Mouse (Mus musculus) left cerebral cortex, adult 11 months (tissue): Measurements from ENCODE around the gene Vdac2.
A peak's percentile ranks its signal among the peaks of the same experiment; 100 is the strongest.

Source experiments
- DNase-seq: peaks from one replicate; pipeline ENCODE4 v3.0.0; 2022; ENCODE audit warnings: low spot score

Vdac2 gene

GRCm38 (mm10) chr14:21817453-21817852 lies 7.6 kb upstream of the Vdac2 start:
- no peak for DNase-seq

- no peak for DNase-seq
These were observed 4.0 kb upstream of the Vdac2 start for GRCm38 (mm10) chr14:21820880-21821505.

DNA sequence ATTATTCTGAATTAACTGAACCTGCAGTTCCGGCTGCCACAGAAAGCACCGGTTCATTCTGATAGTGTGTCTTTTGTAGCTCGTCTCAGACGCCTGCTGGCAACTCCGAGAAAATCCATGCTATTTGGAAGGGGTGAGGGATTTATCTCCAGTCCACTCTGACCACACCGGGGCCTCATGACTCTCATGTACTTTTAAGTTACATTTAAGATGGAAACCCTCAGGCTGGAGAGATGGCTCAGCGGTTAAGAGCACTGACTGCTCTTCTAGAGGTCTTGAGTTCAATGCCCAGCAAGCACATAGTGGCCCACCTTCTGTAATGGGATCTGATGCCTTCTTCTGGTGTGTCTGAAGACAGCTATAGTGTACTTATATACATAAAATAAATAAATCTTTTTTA lies 2.7 kb upstream of the Vdac2 start:
- no peak for DNase-seq

DNA sequence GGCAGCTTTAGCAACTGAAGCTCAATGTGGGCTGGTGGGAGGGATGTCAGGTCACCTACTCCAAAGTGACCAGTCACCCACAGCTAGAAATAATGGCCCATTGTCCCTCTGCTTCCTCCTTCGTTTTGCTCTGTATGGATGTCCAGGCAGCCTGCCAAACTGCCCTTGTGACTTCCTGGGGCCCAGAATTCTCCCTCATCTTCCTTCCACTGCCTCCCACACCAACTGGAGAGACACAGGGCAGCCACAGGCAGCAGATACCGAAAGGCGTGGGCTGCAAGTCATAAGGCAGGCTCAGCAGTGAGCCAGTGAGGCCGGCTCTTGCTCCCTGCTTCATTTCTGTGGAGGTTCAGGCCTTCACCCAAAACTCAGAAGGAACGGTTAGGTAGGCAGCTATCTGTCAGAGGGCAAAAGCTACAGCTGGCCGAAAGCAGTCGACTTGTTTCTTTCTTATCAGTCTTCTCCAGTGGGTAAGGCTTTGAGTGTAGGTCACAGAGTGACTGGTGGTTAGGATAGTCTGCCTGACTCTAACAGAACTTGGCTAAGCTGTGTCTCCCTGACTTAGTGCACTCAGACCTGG lies 2.2 kb upstream of the Vdac2 start:
- DNase-seq = peak; percentile 82

DNA sequence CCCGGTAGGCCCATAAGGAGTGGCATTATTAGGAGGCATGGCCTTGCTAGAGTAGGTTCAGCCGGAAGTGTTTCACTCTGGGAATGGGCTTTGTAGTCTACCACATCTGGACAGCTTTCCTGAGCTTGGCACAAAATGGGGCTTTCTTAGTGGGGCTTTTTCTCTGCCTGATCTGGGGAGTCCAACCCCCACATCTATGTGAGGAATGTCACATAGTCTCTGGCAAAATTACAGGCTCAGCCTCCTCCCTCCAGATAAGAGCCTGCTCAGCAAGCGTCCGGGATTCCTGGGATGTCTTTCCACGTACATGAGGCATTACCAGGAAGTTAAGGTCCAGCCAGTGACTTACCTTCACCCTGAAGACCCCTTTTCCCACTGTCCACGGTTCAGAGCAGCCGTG lies 1.1 kb upstream of the Vdac2 start:
- no peak for DNase-seq

GRCm38 (mm10) chr14:21825786-21826491 lies 901 bp downstream of the Vdac2 start:
- DNase-seq = no peak

DNA sequence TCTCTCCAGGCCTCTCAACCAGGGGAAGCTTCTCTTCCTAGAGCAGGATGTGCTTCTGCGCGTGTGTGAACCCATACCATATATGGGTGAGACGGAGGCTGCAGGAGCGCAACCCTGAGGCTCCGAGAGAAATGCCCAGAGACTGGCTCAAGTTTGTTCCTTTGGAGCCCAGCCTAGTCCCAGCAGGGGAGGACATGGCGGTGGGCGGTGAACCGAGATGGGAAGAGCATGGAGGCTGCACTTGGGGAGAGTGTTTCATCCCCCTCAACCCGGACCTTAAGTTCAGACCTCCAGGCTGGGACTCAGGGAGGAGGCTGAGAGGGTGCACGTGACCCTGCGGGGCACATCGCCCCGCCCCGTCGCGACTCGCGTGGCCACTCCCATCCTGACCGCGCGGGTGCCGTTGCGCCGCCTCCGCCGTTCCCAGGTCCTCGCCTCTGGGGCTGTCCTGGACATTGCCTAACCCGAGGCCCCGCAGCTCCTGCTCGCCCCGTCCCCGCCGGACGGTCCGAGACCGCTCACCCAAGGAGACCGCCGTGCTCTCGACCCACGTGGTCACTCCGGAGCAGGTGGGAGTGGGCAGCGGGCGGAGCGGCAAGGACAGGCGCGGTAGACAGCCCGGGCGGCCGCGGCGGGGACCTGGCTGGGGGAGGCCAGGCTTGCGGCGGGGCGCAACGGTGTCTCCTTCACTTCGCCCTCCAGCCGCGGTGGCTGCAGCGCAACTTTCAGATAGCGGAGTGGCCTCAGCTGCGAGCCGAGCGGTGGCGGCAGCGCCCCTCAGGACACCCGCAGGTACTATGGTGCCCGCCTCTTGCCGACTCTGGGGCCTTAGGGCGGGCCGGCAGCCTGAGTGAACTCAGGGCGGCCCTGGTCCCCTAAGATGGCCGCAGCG lies 6.1 kb downstream of the Vdac2 start:
- peak; percentile 95 for DNase-seq

GRCm38 (mm10) chr14:21831830-21832403 lies 6.9 kb downstream of the Vdac2 start:
- DNase-seq = no peak

DNA sequence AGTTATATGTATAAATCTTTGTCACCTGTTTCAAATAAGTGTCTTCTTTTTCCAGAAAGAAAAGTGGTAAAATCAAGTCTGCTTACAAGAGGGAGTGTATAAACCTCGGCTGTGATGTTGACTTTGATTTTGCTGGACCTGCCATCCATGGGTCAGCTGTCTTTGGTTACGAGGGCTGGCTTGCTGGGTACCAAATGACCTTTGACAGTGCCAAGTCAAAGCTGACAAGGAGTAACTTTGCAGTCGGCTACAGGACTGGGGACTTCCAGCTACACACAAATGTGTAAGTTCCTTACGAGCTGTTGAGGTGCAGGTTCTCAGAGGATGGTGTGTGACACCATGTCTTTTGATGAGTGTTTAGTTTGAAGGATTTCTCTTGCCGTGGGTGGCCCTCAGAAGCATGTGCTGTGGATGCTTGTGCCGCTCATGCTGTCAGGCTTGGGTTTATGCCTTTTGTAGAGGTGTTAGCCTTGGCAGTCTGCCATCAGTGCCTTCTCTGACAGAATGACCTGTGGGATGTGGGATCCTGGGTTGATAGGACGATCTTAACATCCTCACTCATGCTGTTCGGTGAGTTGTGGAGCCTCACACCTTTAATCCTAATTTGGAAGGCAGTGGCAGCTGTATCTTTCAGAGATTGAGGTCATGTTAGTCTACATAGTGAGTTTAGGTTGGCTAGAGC lies 13.4 kb downstream of the Vdac2 start:
- DNase-seq = no peak

GRCm38 (mm10) chr14:21841819-21842592 lies 17.0 kb downstream of the Vdac2 start:
- no peak for DNase-seq

GRCm38 (mm10) chr14:21843263-21843662 lies 18.2 kb downstream of the Vdac2 start:
- DNase-seq = no peak

GRCm38 (mm10) chr14:21846827-21847380 lies 21.9 kb downstream of the Vdac2 start:
- DNase-seq = no peak

DNA sequence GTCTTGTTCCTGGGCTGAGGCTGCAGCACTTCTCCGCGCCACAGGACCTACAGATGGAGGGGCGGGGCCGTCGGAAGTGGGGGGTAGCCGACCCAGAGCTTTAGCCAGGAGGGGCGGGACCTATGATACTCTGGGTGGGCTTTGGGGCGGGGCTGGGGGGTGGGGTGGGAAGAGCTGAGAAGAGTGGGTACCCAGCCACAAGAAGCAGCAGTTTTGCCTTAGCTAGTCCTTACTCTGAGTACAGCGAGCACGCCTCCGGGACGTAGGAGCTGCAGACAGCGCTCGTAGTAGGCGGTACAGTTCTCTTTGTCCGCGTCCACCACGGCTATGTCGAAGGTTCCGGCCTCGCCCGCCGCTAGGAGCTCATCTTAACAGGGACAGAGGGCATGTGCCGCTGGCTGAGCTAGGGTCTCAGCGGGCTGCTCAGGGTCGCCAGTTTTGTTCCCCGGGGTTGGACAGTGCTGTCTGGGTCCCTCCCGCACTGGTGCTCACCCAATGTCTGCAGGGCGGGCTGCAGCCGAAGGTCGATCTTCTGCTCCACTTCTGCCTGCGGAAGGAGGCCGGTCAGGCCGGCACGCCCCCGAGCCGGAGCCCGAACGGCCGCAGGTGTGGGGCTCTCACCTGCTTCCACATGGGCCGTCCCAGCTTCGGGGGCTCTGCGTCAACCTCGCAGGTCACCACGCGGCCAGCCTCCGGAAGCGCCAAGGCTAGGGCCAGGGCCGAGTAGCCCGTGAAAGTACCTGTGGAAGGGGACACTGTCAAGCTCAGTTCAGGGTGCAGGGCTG lies 22.5 kb downstream of the Vdac2 start:
- no peak for DNase-seq

DNA sequence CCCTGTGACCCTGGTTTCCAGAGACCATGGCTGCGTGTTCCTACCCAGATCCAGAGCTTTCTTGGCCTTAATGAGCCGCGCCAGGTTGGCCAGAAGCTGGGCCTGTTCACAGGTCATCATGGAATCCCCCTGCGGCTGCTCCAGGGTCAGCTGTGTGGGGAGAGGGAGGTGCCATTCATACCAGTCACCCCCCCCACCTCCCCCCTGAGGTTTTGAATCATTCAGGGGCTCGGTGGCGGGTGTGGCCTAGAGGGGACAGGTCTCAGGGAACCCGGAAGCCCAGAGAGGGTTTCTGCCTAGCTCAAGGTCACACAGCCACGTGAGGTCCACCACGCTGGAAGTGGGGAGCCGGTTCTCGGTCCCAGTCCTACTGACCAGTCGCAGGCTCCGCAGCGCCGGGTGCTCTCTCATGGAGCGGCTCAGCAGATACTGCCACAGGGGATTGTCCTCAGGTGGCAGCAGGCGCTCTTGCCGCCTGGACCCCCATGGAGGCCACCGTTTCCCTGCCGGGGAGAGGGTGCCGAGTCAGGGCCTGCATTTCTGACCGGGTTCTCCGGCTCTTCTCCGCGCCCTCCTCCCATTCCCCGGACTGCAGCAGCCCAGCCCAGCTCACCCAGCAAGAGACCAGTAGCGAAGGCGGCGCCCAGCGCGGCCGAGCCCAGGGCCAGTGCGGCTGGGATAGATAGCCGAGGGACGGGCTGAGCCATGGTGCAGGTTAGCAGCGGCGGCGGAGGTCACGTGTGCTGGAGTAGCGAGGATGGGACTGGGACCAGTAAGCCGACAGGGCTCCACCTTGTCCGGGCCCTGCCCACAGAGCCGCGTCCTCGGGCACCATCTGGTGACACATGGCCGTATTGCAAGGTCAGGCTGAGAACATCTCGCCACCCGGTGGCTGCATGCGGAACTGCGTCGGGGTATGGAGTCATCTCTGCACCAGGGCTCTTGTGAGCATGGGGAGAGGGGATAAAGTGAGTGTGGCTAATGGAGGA lies 23.4 kb downstream of the Vdac2 start, which contains the start of gene Comtd1:
Comtd1 (minus strand) TSS at position 812 of the 989 bp plus-strand sequence.
- peak; percentile 94 for DNase-seq

- no peak for DNase-seq
These were observed 24.7 kb downstream of the Vdac2 start for GRCm38 (mm10) chr14:21849524-21850418.

GRCm38 (mm10) chr14:21850419-21851127 lies 25.5 kb downstream of the Vdac2 start:
- no peak for DNase-seq
